9 mouse cellular contexts compared by ENCODE assay signal in genomic region chr14:30561470-30562187, GRCm38 (mm10). TPM values are rescaled to one million over a fixed set of nuclear protein-coding genes. Genes with fewer than 3 reads are reported as not detected.
DNase-seq lines count a peak whose midpoint lies in the region; ATAC-seq and TF ChIP-seq lines count a peak whose summit lies in the region.
"Had no signal": no experiment of that assay in that cellular context is flagged by ENCODE, and none has a peak within 500 bp of the region (broad histone marks: within the 10 kb centered on the region; RNA-seq: fewer than 3 reads in every experiment).

No protein-coding gene starts in this region.

- TF ChIP-seq CTCF in hindbrain, postnatal 0 days (IDR thresholded peaks at IDR 0.05; ENCODE audit: low read depth): no peak

- H3K27ac ChIP-seq in hindbrain, postnatal 0 days: peak overlapping the region; percentile 16; the same call in 1 of the 2 replicates
- H3K27ac ChIP-seq in liver, embryonic 16.5 days (ENCODE audit: low read length): peak overlapping the region; percentile 92
- H3K27ac ChIP-seq: macrophage had no signal

- peaks cover 36% of the 10 kb centered on the region for H3K36me3 ChIP-seq in hindbrain, postnatal 0 days (ENCODE audit: insufficient read depth, low read length)
- H3K36me3 ChIP-seq in liver, embryonic 16.5 days (ENCODE audit: control insufficient read depth, insufficient read depth): peaks cover 52% of the 10 kb centered on the region

- no peaks in the 10 kb centered on the region for H3K27me3 ChIP-seq in hindbrain, postnatal 0 days (ENCODE audit: insufficient read depth, low read length)
- no peaks in the 10 kb centered on the region for H3K27me3 ChIP-seq in liver, embryonic 16.5 days (ENCODE audit: control insufficient read depth, insufficient read depth, low read depth, low read length)

- H3K4me1 ChIP-seq in hindbrain, postnatal 0 days (ENCODE audit: insufficient read depth, low read length): peaks cover 6% of the 10 kb centered on the region; the same call in 1 of the 2 replicates
- H3K4me1 ChIP-seq in liver, embryonic 16.5 days (ENCODE audit: control insufficient read depth, low read depth, low read length): peaks cover 31% of the 10 kb centered on the region

- WGBS in hindbrain, postnatal 0 days: 32% methylated on average over 14 of the region's 14 CpGs
- WGBS in liver, embryonic 16.5 days (ENCODE audit: insufficient replicate concordance): 49% methylated on average over 14 of the region's 14 CpGs

- ATAC-seq in hindbrain, postnatal 0 days: 0 out of 2 replicates have a peak, but pooled peaks have one; percentile 28
- ATAC-seq in liver, embryonic 16.5 days (ENCODE audit: low read depth): peak; percentile 98
- ATAC-seq in megakaryocyte, adult 5-6 weeks (ENCODE audit: poor library complexity, severe bottlenecking): no peak

- no peak overlapping the region for H3K9ac ChIP-seq in hindbrain, postnatal 0 days (replicated peaks; ENCODE audit: low read length)
- peak overlapping the region; percentile 40 for H3K9ac ChIP-seq in liver, embryonic 16.5 days (ENCODE audit: low read depth, low read length)

- DNase-seq in adrenal gland, adult 2 months: peak; percentile 75
- DNase-seq in adrenal gland, adult 8-10 months: no peak
- peak; percentile 57 for DNase-seq in ovary, postnatal 36 days (ENCODE audit: low spot score)
- no peak for DNase-seq in ovary, postnatal 14 days (ENCODE audit: low spot score)
- DNase-seq in hindbrain, postnatal 0 days (ENCODE audit: low spot score): peak; percentile 72
- no peak for DNase-seq in adipocyte (ENCODE audit: low spot score)

- no peak overlapping the region for H3K4me2 ChIP-seq in hindbrain, postnatal 0 days (ENCODE audit: low read depth, low read length)
- peak overlapping the region; percentile 17 for H3K4me2 ChIP-seq in liver, embryonic 16.5 days (ENCODE audit: low read depth, low read length)

- H3K9me3 ChIP-seq in hindbrain, postnatal 0 days (ENCODE audit: low read length): no peaks in the 10 kb centered on the region
- no peaks in the 10 kb centered on the region for H3K9me3 ChIP-seq in liver, embryonic 16.5 days (replicated peaks; ENCODE audit: control insufficient read depth, low read length)

- H3K4me3 ChIP-seq in hindbrain, postnatal 0 days (ENCODE audit: low read length): no peak overlapping the region
- H3K4me3 ChIP-seq in liver, embryonic 16.5 days (ENCODE audit: low read depth, low read length): no peak overlapping the region

RNA-seq across cellular contexts. Expression of gene Tkt, which starts 13.5 kb away (rescaled TPM):
- total RNA-seq in adrenal gland, adult 2 months (2021): 1,000 to 10,000 TPM in 1 of 2 experiments, 100 to 1,000 TPM in 1; 736 to 1,496 TPM
- polyA plus RNA-seq in adrenal gland, adult 2 months (2012; rRNA removed): 1,206 and 1,589 TPM in 2 replicates
- total RNA-seq in adrenal gland, adult 8-10 months (2022): 1,000 to 10,000 TPM in 1 of 4 experiments, 100 to 1,000 TPM in 3; 361 to 1,078 (median 577) TPM
- total RNA-seq in hindbrain, postnatal 0 days (2014; rRNA removed): 388 and 429 TPM in 2 replicates
- polyA plus RNA-seq in hindbrain, postnatal 0 days (2015; fragmentation: Nextera tagmentation; extraction: Ambion mirVana): 248 and 258 TPM in 2 replicates
- 175 and 178 TPM in 2 replicates for polyA plus RNA-seq in liver, embryonic 16.5 days (2015; fragmentation: Nextera tagmentation; extraction: Ambion mirVana)
- 195 and 196 TPM in 2 replicates for total RNA-seq in megakaryocyte, adult 5-6 weeks (2015)
- total RNA-seq in megakaryocyte, adult 5-6 weeks (2017): 517 and 539 TPM in 2 replicates

Comparison
In these comparisons a context has a peak if more than half of its experiments do, and no peak if none do; other contexts are left out.
1. DNase-seq: peak in adrenal gland, adult 2 months (single experiment), ovary, postnatal 36 days (single experiment) and hindbrain, postnatal 0 days (single experiment); none in adrenal gland, adult 8-10 months (single experiment), ovary, postnatal 14 days (single experiment) and adipocyte (single experiment).